Mouse (Mus musculus) left cerebral cortex, postnatal 10 days (tissue): ENCODE results near the gene Hpn. TPM values are rescaled to one million over a fixed set of nuclear protein-coding genes. Genes with fewer than 3 reads are reported as not detected.

ENCODE experiments used
- DNase-seq, 2 experiments: peaks; one replicate each; pipeline ENCODE4 v3.0.0; 2021 to 2022; ENCODE audit warnings: low spot score in 2 of 2, mixed read lengths in 1 of 2; ENCODE audit errors: extremely low spot score in 1 of 2
- intact Hi-C: fragments of 180-260 bp; cut with DNase I; formaldehyde crosslinking; loops from one replicate; pipeline ENCODE4 v1.15.1; 2025
- total RNA-seq, 2 experiments: library from RNA; stranded (reverse); gene quantifications; 2 replicates each; pipeline ENCODE4 v1.2.3; 2021

Gene Hpn
- total RNA-seq, 2 experiments from 2014 or later, result 1.2 to 1.9 TPM

DNA sequence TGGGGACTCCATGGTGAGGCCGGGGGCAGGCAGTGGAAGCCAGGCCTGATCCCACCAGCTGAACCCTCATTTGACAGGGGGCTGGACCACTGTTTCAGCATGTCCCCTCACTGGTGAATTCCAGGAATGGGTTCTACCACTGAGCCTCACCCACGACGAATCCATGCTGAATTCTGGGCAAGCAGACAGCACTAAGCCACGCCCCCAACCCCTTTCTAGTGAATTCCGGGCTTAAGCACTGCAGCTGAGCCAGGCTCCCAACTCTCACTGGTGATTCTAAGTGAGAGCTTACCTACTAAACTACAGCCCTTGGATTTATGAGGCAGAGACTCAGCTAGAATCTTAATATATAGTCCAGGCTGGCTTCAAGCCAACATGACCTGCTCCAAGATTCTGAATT lies 47.3 kb downstream of the Hpn start:
- DNase-seq, result peak in 1 of 2 experiments; percentile 77
- intact Hi-C loops, result no loop called here

DNA sequence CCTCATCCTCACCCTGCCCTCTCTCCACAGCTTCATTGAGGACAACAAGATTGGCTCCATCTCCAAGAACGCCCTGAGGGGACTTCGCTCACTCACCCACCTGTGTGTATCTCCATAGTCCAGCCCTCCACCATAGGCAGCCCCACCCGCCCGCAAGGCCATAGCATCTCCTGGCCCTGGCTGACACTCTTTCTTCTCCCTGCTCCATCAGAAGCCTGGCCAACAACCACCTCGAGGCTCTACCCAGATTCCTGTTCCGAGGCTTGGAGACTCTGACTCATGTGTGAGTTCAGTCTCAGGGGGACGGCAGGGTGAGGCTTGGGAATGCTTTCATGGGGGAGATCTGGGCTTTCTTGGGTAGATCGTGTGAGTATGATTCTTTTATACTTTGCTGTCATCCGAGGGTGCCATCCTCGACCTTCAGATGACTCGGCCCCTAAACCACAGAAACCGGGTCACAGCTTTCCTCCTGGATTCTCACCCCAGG lies 52.0 kb downstream of the Hpn start:
- no peak for DNase-seq
- intact Hi-C loops, result no loop called here

DNA sequence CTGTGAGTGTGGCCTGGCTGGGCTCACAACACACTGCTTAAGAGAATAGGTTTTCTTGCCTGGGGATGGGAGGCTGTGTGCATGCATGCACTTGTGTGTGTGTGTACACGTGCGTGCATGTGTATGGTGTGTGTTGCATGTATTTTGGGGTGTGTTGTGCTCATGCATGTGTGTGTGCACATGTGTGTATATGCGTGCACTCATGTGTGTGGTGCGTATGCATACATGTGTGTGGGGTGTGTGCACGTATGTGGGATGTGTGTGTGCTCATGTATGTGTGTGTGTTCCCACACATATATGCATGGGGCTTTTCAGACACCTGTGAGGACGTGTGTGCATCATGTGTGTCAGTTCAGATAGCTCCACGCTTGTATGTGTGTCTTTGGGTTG lies 54.5 kb downstream of the Hpn start:
- no peak for DNase-seq
- intact Hi-C loops, result no loop called here

DNA sequence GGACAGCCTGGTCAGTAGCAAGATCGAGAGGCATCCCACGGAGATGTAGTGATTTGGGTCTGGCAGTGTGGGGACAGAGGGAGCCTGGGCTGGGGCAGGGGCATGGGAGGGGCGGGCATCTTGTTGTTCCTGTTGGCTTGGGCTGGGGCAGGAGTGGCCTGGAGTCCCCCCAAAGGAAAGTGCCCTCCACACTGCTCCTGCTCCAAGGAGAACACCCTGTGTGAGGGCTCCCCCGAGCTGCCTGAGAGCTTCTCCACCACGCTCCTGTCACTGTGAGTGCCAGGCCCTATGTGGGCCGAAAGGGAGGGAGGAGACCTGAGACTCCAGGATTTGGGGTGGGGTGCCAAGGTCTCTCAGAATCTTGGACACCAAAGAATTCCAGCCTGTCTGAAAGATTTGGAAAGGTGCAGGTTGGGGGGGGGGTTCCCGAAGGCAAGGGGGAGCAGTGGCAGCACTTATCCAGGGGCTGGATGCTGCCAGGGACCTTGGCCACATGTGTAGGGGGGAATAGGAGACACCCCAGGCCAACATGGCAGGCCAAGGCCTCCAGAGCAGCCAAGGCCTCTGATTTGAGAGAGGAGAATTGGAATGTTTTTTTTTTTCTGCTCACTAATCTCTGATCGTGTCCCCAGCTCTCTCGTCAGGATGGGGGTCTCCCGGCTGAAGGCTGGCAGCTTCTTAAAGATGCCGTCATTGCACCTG lies 55.0 kb downstream of the Hpn start:
- DNase-seq, result no peak
- intact Hi-C loops, result loop anchor here (2.0 kb wide), 1 partner anchor 37 kb away; no protein-coding TSS in a partner anchor

DNA sequence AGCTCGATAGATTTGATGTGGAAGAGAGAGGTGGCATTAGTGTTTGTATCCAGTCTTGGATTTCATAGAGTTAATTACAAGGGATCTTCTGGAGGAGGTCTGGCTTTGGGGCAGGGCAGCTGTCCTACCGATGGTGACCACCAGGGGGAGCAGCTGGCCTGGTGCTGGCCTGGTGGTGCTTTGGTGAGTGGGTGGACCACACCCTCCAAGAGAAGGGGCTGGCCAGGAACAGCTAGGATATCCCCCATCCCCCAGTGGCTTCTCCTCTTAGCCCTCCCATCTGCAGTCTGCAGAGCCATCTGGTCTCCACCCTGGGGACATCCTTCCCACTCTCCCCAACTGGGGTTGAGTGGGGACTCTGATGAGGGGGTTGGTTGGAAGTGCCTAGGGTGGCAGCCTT lies 56.0 kb downstream of the Hpn start, which contains the start of gene Lgi4:
Gene Lgi4 (plus strand): TSS at position 235 of the 400 bp plus-strand sequence.
- intact Hi-C loops, result loop anchor here (2.0 kb wide), 1 partner anchor 38 kb away; no protein-coding TSS in a partner anchor
- DNase-seq, result peak; percentile 70 to 89

DNA sequence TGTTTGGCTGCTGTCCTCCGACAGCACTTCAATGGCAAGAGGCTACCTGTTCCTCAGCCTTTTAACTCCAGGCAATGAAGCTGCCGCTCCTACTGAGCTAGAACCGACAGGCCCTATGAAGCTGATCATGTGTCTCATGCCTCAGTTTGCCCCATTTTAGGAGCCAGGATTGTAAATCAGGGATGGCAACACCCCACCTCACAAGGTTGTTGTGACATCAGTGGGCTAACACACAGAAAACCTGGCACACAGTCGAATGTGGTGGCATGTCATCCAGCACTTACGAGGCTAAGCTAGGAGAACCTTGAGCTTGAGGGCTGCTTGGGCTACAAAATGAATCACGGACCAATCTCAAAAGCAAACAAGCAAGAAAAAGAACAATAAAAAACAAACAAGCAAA lies 56.9 kb downstream of the Hpn start:
- intact Hi-C loops, result loop anchor here (2.0 kb wide), 1 partner anchor 39 kb away; no protein-coding TSS in a partner anchor
- no peak for DNase-seq

DNA sequence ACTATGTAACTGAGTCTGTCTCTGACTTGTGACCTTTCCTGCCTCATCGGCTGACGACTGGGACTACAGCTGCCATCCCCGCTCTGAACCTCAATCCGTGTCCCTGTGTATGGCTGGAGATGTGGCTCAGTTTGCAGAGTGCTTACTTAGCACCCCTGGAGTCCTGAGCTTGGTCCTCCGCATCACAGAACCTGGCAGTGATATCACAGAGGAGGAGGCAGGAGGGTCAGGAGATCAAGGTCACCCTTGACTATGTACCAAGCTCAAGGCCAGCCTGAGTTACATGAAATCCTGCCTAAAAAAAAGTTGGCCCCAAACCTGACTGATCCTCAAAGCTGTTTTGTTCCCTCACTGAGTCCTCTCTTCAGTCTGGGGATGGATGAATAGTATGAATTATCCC lies 57.4 kb downstream of the Hpn start:
- intact Hi-C loops, result loop anchor here (2.0 kb wide), 1 partner anchor 39 kb away; no protein-coding TSS in a partner anchor
- DNase-seq, result no peak

DNA sequence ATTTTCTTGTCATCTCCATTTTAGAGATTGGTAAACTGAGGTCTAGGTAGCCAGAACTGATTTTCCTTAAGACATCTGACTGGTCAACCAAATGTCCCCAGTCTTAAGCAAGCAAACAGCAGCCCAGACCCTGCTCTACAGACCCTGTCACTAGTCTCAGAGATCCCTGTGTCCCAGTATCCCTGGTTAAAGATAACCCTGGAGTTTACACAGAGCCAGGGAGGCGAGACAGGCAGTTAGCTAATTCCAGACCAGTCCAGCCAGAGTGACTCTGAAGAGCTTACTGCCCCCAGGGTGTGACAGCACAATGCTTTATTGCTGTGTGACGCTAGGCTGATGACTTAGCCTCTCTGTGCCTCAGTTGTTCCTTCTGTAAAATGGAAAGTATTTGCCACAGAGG lies 58.0 kb downstream of the Hpn start, which contains the start of gene Fxyd1:
Gene Fxyd1 (minus strand): TSS at position 129 of the 400 bp plus-strand sequence.
- intact Hi-C loops, result no loop called here

DNA sequence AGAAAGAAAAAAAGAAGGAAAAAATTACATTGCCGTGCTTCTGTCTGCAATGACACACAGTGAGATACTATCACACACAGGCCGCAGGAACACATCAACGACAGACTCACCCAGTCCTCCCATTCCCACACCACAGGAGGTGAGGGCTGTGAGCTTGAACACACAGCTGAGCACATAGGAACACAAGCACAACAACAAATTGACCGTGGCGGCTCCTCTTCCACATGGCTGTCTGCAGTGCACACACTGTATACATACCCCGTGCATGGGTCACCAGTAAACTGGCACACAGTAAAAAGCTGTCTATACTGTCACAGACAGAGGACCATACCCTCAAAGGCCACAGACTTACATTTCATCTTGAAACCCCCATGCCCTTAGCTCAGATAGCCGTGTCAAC lies 58.6 kb downstream of the Hpn start:
- intact Hi-C loops, result no loop called here
- no peak for DNase-seq

More for the DNA sequence above, 58.0 kb downstream of the Hpn start, which contains the start of gene Fxyd1:
- DNase-seq, result no peak

DNA sequence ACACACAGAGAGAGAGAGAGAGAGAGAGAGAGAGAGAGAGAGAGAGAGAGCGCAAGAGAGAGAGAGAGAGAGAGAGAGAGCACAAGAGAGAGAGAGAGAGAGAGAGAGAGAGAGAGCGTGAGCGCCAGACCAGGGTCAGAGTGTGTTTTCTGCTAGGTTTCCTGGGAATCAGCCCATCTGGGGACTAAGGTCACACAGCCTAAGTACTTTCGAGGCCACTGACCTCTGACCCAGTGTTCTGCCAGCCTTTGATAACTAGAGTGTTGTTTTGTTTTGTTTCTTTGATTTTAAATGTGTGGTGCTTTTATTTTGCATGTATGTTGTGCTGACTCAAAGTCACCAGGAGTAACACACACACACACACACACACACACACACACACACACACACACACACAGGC lies 59.2 kb downstream of the Hpn start:
- no peak for DNase-seq
- intact Hi-C loops, result no loop called here

DNA sequence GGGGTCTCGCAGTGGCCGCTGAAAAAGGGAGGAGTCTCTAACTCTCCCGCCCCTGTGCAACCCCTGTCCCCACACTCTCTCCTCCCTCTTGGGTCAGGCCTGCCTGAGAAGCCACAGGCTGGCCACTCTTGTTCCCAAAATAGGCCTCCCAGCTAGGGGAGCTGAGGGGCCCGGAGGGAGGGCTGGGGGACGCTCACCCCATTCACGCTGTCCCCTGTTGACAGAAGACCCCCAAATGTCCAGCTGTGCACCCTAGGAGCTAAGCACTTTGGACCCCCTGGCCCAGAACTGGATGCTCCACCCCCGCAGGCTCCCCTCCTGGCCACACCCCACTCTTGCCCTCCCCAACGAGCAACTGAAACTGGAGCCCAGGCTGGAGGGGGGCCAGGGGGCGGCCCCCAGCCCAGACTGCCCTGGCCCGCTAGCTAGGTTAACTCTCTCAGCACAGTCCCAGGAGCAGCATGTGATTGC lies 59.7 kb downstream of the Hpn start:
- peak in 1 of 2 experiments; percentile 87 for DNase-seq

DNA sequence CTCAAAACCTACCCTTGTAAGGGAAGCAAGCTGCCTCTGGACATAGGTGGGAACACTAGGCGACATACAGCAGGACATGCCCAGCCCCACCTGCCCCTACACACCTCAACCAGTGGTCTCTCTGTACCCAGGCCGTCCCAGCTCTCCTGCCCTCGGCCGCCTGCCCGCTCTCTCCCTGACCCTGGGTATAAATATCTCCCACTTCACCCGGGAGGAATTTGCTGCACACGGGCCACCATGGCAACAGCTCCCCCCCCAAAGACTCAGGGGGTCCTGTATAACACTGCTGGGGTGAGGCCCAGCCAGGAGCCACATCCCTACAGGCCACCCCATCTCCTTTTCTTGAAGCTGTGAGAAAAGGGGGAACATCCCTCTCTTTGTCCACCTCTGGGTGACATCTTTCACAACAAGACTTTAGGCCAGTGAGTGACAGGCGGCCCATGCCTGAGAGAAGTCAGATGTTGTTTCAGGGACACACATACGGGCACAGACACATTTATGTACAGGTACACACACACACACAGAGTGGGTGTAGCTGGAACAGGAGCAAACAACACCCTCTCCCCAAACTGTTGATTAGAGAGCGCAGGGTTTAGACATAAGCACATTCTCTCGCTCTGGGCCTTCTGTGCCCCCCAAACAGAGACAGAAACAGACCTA lies 60.3 kb downstream of the Hpn start:
- intact Hi-C loops, result loop anchor here (5.0 kb wide), 1 partner anchor 97 kb away; the partner anchor contains the start of gene Usf2
- no peak for DNase-seq

More for the DNA sequence above, 59.7 kb downstream of the Hpn start:
- intact Hi-C loops, result no loop called here

DNA sequence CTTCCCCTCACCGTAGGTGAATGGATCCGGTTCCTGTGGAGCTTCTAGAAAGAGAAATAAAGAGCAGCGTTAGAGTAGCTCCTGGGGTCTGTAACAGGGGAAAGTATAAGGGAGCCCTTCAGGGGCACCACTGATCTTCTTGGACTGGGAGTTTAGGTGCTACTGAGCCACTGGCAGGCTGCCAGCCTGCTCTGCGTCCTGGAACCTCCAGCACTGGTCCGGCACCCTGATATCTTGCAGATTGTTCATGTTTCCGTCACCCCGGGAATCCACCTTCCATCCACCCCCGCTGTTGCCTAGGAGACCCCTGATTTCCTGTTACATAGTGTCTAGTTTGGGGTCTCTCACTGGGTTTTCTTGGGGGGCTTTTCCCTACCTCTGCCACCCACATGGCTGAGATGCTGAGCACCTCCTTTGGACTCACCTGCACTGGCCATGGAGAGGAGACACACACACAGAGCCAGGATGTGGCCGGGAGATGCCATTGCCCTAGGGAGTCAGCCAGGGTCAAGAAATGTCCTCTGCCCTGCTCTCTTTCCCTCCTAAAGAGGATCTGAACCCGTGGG lies 61.1 kb downstream of the Hpn start:
- intact Hi-C loops, result loop anchor here (5.0 kb wide), 1 partner anchor 97 kb away; the partner anchor contains the start of gene Usf2

DNA sequence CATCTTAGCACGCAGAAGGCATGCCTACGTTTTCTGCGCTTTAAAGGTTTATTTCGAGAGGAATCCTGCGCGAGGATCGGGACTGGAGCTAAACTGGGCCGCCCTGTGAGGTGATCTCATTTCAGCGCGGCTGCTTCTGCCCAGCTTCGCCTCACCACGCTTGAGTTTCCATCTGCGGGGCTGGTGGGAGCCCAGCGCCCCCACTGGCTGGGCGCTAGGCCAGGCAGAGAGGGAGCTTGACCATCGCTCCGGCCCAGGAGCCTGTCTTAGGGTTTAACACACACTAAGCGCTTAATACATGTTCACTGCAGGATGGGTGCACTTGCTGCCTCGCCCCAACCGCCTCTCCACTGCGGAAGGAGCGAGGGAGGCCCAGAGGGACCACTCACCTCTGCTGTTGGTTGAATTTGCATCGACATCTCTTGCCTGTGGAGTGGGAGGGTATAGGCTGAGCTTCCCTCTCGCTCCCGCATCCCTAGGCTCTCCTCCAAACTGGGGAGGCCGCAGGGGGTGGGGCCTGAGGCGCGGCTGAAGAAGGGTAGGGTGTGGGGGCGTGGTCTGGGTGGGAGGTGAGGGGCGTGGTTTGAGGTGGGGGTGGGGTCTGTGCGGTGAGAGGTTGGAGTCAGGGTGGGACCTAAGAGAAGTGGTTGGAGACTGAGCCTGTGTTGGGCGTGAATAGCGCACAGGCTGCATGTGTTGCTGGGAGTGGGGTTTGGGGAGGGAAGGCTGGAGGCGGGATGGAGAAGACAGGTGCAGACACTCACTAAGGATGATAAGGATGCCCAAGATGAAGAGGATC lies 62.3 kb downstream of the Hpn start:
- DNase-seq, result peak; percentile 68 to 84
- intact Hi-C loops, result loop anchor here (5.0 kb wide), 1 partner anchor 96 kb away; the partner anchor contains the start of gene Usf2

More for the DNA sequence above, 61.1 kb downstream of the Hpn start:
- no peak for DNase-seq

DNA sequence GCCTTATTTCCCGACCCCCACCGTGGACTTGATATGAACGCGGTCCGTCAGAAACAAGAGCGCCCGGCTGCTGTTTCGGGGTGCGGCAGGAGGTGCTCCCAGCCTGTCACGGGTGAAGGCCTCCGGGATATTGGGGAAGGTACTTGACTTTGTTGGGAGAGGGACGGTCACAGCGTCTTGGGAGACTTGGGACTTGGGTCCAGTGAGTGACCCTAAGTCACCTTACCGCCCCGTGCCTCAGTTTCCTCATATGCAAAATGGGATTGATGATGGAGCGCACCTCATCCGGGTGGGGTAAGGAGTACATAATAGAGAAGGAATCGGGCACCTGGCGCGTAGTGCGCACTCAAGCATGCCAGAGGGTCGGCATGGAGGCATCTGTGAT lies 62.8 kb downstream of the Hpn start:
- intact Hi-C loops, result loop anchor here (5.0 kb wide), 1 partner anchor 95 kb away; the partner anchor contains the start of gene Usf2
- DNase-seq, result peak in 1 of 2 experiments; percentile 43

DNA sequence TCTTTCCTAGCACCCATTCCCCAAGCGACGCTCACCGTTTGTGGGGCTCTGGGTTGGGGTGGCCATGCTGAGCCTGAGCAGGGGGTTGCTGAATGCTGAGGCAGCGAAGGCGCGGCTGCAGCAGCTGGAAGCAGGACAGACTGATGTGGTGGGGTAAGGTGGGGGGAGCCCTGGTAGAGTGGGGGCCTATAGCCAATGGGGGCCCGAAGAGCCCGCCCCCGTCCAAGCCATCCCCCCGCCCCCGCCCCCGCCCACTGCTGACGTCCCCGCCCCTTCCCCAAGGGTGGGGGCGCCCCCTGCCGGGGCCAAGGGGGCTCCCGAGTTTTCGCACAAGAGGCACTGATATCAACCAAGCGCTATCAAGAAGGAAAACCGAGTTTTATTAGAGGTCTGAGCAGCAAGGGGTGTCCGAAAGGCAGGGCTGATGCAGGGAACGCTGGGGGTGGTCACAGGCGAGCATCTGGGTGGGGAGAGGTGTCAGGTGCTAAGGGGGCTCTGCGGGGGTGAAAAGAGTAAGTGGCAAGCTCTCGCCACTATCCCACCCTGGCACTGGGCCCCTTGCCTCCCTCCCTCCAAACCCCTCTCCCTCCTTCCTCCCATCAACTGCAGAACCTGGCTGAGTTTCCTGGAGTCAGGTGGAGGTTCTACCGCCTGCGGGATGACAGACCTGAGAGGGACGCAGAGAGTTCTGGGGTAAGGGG lies 63.6 kb downstream of the Hpn start, which contains the start of gene Fxyd7:
Gene Fxyd7 (minus strand): TSS at position 147 of the 701 bp plus-strand sequence.
- peak in 1 of 2 experiments; percentile 64 for DNase-seq

DNA sequence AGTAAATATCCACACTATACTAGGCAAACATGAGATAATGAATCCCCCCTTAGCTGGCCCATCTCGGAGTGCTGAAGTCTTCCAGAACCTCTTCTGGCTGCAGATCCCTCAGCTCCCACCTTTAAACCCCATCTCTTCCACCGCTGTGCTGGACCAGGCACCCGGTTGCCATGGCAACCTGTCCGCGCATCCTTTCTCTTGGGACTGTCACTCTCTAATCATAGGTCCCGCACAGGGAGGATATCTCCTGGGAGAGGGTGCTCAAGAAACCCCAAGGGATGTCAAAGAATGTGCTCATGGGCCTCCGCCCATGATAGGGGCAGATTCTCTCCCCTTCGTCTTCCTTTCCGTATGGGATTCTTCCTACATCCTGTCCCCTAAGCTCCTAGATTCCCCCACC lies 64.2 kb downstream of the Hpn start:
- DNase-seq, result peak in 1 of 2 experiments; percentile 66
- intact Hi-C loops, result loop anchor here (5.0 kb wide), 1 partner anchor 94 kb away; the partner anchor contains the start of gene Usf2

More for the DNA sequence above, 63.6 kb downstream of the Hpn start, which contains the start of gene Fxyd7:
- intact Hi-C loops, result loop anchor here (5.0 kb wide), 1 partner anchor 94 kb away; the partner anchor contains the start of gene Usf2
